Mouse (Mus musculus) intestine, postnatal 0 days (tissue): ENCODE results near the gene Sfrp4. TPM values are rescaled to one million over a fixed set of nuclear protein-coding genes. Genes with fewer than 3 reads are reported as not detected.

Experiments used
- ATAC-seq: fragments of 200-750 bp; cut with Nextera tagmentation; 2 replicates; pipeline ENCODE4 v1.8.0; 2017; ENCODE audit warnings: mild to moderate bottlenecking, moderate TSS enrichment, moderate library complexity
- H3K27ac ChIP-seq: fragments of 300-500 bp; sonication (generic); 2 replicates; pipeline ENCODE4 v1.5.1; 2014; ENCODE audit warnings: mild to moderate bottlenecking, low read depth, low read length, moderate library complexity
- H3K27me3 ChIP-seq: fragments of 300-500 bp; sonication (generic); replicated peaks from 2 replicates; pipeline ENCODE4 v1.6.1; 2014; ENCODE audit warnings: low read length, mixed read lengths; ENCODE audit not compliant: control insufficient read depth, insufficient read depth
- H3K36me3 ChIP-seq: fragments of 300-500 bp; sonication (generic); 2 replicates; pipeline ENCODE4 v1.6.1; 2014; ENCODE audit warnings: mild to moderate bottlenecking, moderate library complexity; ENCODE audit not compliant: control insufficient read depth, insufficient read depth
- H3K4me1 ChIP-seq: fragments of 300-500 bp; sonication (generic); replicated peaks from 2 replicates; pipeline ENCODE4 v1.6.1; 2014; ENCODE audit warnings: antibody characterized with exemption, low read length, mixed read lengths; ENCODE audit not compliant: control insufficient read depth, insufficient read depth
- H3K4me2 ChIP-seq: fragments of 300-500 bp; sonication (generic); replicated peaks from 2 replicates; pipeline ENCODE4 v1.6.1; 2014; ENCODE audit warnings: low read depth, mild to moderate bottlenecking, moderate library complexity
- H3K4me3 ChIP-seq: fragments of 300-500 bp; sonication (generic); 2 replicates; pipeline ENCODE4 v1.5.1; 2014; ENCODE audit warnings: low read depth, low read length
- H3K9ac ChIP-seq: fragments of 300-500 bp; sonication (generic); 2 replicates; pipeline ENCODE4 v1.6.1; 2014; ENCODE audit warnings: mild to moderate bottlenecking, low read depth, low read length
- H3K9me3 ChIP-seq: fragments of 300-500 bp; sonication (generic); 2 replicates; pipeline ENCODE4 v1.6.1; 2016; ENCODE audit warnings: mixed run types; ENCODE audit not compliant: control insufficient read depth
- CTCF ChIP-seq: sonication (generic); IDR thresholded peaks from 2 replicates; pipeline ENCODE4 v1.5.1; 2016; ENCODE audit warnings: low read depth, mild to moderate bottlenecking, control low read depth, antibody characterized with exemption, moderate library complexity
- WGBS: fragments of 180-500 bp; shearing (Covaris S2); extraction: QIAGEN DNeasy Blood & Tissue Kit; methylation state at CpG from one replicate; pipeline ENCODE4 v1.1.7; 2014; 5-methylcytosine and 5-hydroxymethylcytosine counted together
- polyA plus RNA-seq: library from polyadenylated mRNA; unstranded; fragments of >200 nt; fragmentation: Nextera tagmentation; extraction: Ambion mirVana; gene quantifications from 2 replicates; pipeline ENCODE4 v1.2.1, GENCODE M21; 2015

The Sfrp4 gene
- polyA plus RNA-seq, 1 experiment from 2014 or later, result 0.30 TPM

DNA sequence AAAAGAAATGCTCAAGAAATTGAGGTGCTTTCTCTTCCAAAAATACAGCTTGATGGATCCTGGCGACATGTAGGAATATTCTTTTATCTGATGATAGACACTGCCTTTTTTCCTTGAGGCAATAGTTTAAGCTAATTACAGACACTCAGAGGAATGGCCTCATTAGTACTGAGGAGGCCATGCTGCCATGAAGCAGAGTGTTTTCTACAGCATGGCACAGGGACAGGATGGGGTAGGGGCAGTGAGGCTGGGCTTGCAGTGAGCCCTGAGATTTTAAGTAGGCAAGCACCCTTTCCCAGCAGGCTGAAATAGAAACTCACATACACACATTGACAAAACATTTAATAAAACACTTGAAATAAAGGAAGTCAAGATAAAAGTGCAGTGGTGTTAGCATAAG lies 20.4 kb upstream of the Sfrp4 start:
- 91% methylated on average over 1 of the region's 1 CpGs for WGBS
- Histone ChIP-seq H3K36me3 (no peaks in the 10 kb centered on the region), H3K4me2 (no peak overlapping the region), H3K9ac (no peak overlapping the region), H3K27ac (no peak overlapping the region), H3K9me3 (no peaks in the 10 kb centered on the region), H3K27me3 (no peaks in the 10 kb centered on the region), H3K4me1 (no peaks in the 10 kb centered on the region), H3K4me3 (no peak overlapping the region)
- no peak for ATAC-seq
- no peak for TF ChIP-seq CTCF

DNA sequence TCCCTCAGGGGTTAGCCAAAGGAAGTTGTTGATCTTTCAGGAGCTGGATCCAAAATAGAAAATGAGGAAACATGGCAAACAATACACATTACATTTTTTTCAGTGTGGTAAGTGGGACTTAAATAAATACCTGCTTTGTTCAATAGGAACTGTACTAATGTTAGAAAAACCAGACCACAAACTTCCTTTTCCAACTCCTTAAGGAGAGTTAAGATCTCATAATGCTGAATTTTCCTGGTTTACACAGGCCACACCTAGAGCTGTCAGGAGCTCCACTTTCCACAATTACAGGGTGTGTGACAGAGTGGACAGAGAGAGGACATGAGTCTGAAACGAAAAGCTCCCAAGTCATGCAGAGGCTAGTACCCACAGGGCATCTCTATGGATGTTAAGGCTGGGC lies 19.2 kb upstream of the Sfrp4 start:
- Histone ChIP-seq H3K4me3 (no peak overlapping the region), H3K4me1 (no peaks in the 10 kb centered on the region), H3K9ac (no peak overlapping the region), H3K9me3 (no peaks in the 10 kb centered on the region), H3K4me2 (no peak overlapping the region), H3K27ac (no peak overlapping the region), H3K27me3 (no peaks in the 10 kb centered on the region), H3K36me3 (no peaks in the 10 kb centered on the region)
- ATAC-seq, result no peak
- WGBS, result 49% methylated on average over 1 of the region's 1 CpGs
- no peak for TF ChIP-seq CTCF

- TF ChIP-seq CTCF, result no peak
- Histone ChIP-seq H3K4me3 (no peak overlapping the region), H3K36me3 (no peaks in the 10 kb centered on the region), H3K9ac (no peak overlapping the region), H3K4me1 (no peaks in the 10 kb centered on the region), H3K27ac (no peak overlapping the region), H3K4me2 (no peak overlapping the region), H3K9me3 (no peaks in the 10 kb centered on the region), H3K27me3 (no peaks in the 10 kb centered on the region)
- ATAC-seq, result no peak
Observed at GRCm38 (mm10) chr13:19604916-19605315, 18.0 kb upstream of the Sfrp4 start.

- H3K36me3 ChIP-seq, result no peaks in the 10 kb centered on the region
- no peak overlapping the region for H3K4me3 ChIP-seq
- no peak overlapping the region for H3K27ac ChIP-seq
- no peak overlapping the region for H3K9ac ChIP-seq
- no peak overlapping the region for H3K4me2 ChIP-seq
- no peak for TF ChIP-seq CTCF
- H3K4me1 ChIP-seq, result no peaks in the 10 kb centered on the region
- no peaks in the 10 kb centered on the region for H3K27me3 ChIP-seq
- no peak for ATAC-seq
- H3K9me3 ChIP-seq, result no peaks in the 10 kb centered on the region
Observed at GRCm38 (mm10) chr13:19608120-19608519, 14.8 kb upstream of the Sfrp4 start.

DNA sequence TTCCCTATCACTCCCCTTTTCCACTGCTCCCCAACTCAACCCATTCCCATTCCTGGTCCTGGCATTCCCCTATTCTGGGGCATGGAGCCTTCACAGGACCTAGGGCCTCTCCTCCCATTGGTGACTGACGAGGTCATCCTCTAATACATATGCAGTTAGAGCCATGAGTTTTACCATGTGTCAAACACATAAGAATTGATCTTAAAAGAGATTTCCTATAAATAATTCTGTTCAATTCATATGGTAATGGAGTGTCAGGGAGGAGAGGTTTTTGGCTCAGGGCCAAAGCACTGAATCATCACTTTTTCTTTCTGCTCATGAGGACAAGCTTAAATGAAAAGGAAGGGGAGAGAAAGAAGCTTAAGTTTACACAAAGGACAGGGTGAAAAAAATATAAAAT lies 10.6 kb upstream of the Sfrp4 start:
- no peak overlapping the region for H3K4me3 ChIP-seq
- no peak for ATAC-seq
- no peak for TF ChIP-seq CTCF

DNA sequence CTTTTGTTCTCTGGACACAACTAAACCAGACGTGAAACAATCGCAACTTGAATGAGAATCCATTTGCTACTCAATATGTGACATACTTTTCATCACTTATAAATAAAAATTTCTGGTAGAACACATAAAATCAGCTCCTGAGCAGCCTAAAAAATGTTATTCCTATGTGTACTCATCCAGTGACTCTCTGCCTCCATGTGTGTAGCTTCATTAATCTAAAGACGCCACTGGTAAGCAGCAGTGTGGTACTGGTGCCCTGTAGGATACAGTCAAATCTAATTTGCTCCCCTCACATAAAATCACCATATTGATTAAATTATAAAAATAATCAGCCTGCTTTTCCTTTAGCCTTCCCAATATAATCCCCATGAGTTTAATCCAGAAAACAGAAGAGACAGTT lies 9.9 kb upstream of the Sfrp4 start:
- Histone ChIP-seq H3K4me3 (no peak overlapping the region), H3K36me3 (no peaks in the 10 kb centered on the region), H3K9me3 (no peaks in the 10 kb centered on the region), H3K4me2 (no peak overlapping the region), H3K27me3 (no peaks in the 10 kb centered on the region), H3K9ac (no peak overlapping the region), H3K4me1 (no peaks in the 10 kb centered on the region), H3K27ac (no peak overlapping the region)
- ATAC-seq, result no peak
- 86% methylated on average over 3 of the region's 3 CpGs for WGBS
- no peak for TF ChIP-seq CTCF

More for the DNA sequence above, 10.6 kb upstream of the Sfrp4 start:
- H3K36me3 ChIP-seq, result no peaks in the 10 kb centered on the region
- WGBS, result 71% methylated on average over 1 of the region's 1 CpGs
- no peak overlapping the region for H3K27ac ChIP-seq
- no peaks in the 10 kb centered on the region for H3K9me3 ChIP-seq
- no peaks in the 10 kb centered on the region for H3K4me1 ChIP-seq
- no peak overlapping the region for H3K4me2 ChIP-seq
- H3K27me3 ChIP-seq, result no peaks in the 10 kb centered on the region
- H3K9ac ChIP-seq, result no peak overlapping the region

- H3K4me1 ChIP-seq, result no peaks in the 10 kb centered on the region
- no peaks in the 10 kb centered on the region for H3K36me3 ChIP-seq
- H3K27me3 ChIP-seq, result no peaks in the 10 kb centered on the region
- no peak overlapping the region for H3K4me3 ChIP-seq
- no peak overlapping the region for H3K27ac ChIP-seq
- 67% methylated on average over 1 of the region's 1 CpGs for WGBS
- H3K9me3 ChIP-seq, result no peaks in the 10 kb centered on the region
- ATAC-seq, result no peak
- H3K9ac ChIP-seq, result no peak overlapping the region
- TF ChIP-seq CTCF, result no peak
- no peak overlapping the region for H3K4me2 ChIP-seq
Observed at GRCm38 (mm10) chr13:19613426-19613825, 9.5 kb upstream of the Sfrp4 start.
